Mouse (Mus musculus): ENCODE results near the gene Pcgf3. TPM values are rescaled to one million over a fixed set of nuclear protein-coding genes. Genes with fewer than 3 reads are reported as not detected.

Pcgf3 gene
- polyA plus RNA-seq, 1 experiment from 2014 or later: 17.7 TPM

DNA sequence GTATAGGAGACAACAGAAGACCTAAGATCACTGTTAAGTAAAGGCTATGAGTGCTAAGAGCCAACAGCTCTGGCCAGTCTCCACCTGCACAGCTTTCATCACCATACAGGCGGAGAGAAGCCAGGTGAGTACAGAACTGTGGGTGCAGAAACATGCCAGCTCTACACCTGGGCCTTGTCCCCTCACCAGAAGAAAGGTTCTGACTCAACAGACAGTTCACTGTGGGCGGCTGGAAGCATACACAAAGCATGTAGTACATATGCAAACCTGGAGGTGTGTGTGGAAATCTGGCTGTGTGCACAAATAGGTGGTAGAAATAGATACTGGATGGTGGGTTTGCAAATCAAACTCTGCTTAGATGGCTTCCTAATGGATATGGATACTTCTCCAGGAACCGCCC is 61.6 kb downstream of the Pcgf3 start:
- Histone ChIP-seq H3K36me3 (no peaks in the 10 kb centered on the region), H3K4me3 (replicated peaks) (no peak overlapping the region), H3K9ac (no peak overlapping the region), H3K27ac (no peak overlapping the region), H3K4me1 (no peaks in the 10 kb centered on the region), H3K9me3 (no peaks in the 10 kb centered on the region), H3K27me3 (replicated peaks) (no peaks in the 10 kb centered on the region), H3K4me2 (no peak overlapping the region)
- no peak for ATAC-seq (ENCODE audit: insufficient read depth, low FRiP score, low read depth)
- 89% methylated on average over 3 of the region's 3 CpGs for WGBS

DNA sequence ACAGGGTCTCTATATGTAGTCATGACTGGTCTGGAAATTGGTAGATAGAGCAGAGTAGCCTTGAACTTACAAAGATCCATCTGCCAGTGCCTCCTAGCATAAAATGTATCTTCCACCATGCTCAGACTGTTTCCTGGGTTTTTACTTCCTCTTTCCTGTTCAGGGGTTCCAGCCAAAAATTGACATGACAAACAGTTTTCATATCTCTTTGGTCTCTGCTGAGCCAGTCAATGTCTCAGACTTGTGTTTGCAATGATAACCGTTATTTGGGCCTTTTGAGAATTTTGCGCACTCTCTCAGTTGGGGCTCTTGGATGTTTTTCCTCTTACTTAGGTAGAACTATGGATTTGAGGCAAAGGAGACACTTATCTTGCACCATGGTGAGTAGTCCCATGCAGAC is 73.2 kb downstream of the Pcgf3 start:
- no peak for ATAC-seq (ENCODE audit: insufficient read depth, low FRiP score, low read depth)
- Histone ChIP-seq H3K27me3 (replicated peaks) (no peaks in the 10 kb centered on the region), H3K36me3 (no peaks in the 10 kb centered on the region), H3K27ac (no peak overlapping the region), H3K4me1 (no peaks in the 10 kb centered on the region), H3K4me2 (no peak overlapping the region), H3K4me3 (replicated peaks) (no peak overlapping the region), H3K9me3 (0 out of 2 replicates have a peak, but pooled peaks cover 5% of the 10 kb centered on the region), H3K9ac (no peak overlapping the region)
- 92% methylated on average over 2 of the region's 2 CpGs for WGBS

DNA sequence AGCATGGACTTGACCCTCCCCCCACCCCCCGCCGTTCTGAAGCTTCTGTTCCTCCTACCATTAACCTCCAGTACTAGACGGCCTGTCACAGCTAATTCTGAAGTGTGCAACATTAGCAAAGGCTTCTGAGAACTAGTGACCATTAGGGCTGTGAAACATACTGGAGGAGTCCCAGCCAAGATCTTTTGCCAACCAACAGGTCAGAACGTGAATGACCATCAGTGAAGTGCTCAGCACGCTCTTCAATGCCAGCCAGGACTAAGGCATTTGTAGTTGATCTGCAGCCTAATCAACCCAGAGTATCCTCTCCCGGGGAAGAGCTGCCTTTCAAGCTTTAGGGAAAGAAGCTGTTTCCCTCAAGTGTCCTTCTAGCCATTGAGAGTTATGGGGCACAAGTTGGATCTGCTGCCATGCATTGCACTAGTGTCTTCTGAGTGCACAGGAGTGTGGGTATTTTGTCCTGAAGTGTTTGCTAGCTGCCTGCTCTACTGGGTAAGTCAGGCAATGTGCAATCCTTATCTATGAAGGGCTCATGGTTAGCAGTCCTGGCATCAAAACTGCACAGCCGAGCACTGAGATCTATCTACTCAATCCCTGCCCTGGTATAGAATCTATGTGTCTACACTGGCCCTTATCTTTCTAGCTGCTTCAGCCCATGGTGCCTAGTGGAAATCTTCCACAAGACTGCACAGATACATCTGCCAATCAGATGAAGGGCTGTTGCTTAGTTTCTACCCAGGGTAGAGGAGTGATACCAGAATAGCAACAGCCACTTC is 82.7 kb downstream of the Pcgf3 start:
- Histone ChIP-seq H3K27ac (no peak overlapping the region), H3K9ac (no peak overlapping the region), H3K9me3 (no peaks in the 10 kb centered on the region), H3K4me3 (replicated peaks) (no peak overlapping the region), H3K4me2 (no peak overlapping the region), H3K36me3 (no peaks in the 10 kb centered on the region), H3K27me3 (replicated peaks) (peaks cover 2% of the 10 kb centered on the region; the same call in 1 of the 2 replicates), H3K4me1 (no peaks in the 10 kb centered on the region)
- ATAC-seq (ENCODE audit: insufficient read depth, low FRiP score, low read depth): no peak
- WGBS: 59% methylated on average over 7 of the region's 7 CpGs

DNA sequence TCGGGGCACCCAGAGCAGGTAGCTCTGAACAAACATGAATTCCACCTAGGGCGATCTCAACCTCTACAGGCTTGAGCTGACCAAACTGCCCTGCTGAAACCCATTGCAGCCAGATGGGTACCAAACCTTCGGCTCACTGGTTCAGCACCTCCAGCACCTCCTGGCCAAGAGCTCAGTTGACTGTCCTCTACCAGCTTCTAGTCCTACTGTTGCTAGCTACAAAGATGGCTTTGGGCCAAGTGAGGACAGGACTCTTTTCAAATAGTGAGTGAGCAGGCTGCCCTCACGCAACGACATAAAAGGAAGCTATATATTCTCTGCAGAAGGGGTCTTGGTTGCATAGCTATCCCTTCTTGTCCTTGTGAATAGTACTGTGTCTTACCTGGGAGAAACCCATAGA is 86.6 kb downstream of the Pcgf3 start:
- Histone ChIP-seq H3K9me3 (no peaks in the 10 kb centered on the region), H3K4me3 (replicated peaks) (no peak overlapping the region), H3K9ac (no peak overlapping the region), H3K36me3 (no peaks in the 10 kb centered on the region), H3K27me3 (replicated peaks) (peaks cover 30% of the 10 kb centered on the region), H3K4me1 (peaks cover 9% of the 10 kb centered on the region), H3K4me2 (no peak overlapping the region), H3K27ac (no peak overlapping the region)
- ATAC-seq (ENCODE audit: insufficient read depth, low FRiP score, low read depth): no peak
- WGBS: 87% methylated on average over 5 of the region's 5 CpGs

DNA sequence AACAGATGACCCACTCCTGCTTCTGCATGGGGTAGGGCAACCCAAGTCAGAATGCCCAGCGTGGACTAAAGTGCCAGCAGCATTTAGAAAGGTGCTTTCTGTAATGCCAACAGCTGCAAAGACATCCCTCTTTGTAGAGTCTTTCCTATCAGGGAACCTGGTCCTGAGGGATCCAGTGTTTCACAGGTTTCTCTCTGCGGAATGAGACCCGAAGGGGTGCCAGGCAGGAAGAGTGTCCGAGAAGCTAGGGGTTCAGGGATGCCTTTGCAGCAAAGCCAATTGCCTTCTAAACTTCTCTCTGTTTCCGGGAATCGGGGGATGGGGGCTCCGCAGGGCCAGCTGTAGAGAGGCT is 88.1 kb downstream of the Pcgf3 start:
- Histone ChIP-seq H3K27me3 (replicated peaks) (peaks cover 32% of the 10 kb centered on the region), H3K4me2 (peak overlapping the region; percentile 64), H3K9ac (no peak overlapping the region), H3K4me3 (replicated peaks) (peak overlapping the region; percentile 28), H3K9me3 (no peaks in the 10 kb centered on the region), H3K27ac (no peak overlapping the region), H3K36me3 (no peaks in the 10 kb centered on the region), H3K4me1 (peaks cover 9% of the 10 kb centered on the region)
- no peak for ATAC-seq (ENCODE audit: insufficient read depth, low FRiP score, low read depth)
- WGBS: 14% methylated on average over 7 of the region's 7 CpGs

DNA sequence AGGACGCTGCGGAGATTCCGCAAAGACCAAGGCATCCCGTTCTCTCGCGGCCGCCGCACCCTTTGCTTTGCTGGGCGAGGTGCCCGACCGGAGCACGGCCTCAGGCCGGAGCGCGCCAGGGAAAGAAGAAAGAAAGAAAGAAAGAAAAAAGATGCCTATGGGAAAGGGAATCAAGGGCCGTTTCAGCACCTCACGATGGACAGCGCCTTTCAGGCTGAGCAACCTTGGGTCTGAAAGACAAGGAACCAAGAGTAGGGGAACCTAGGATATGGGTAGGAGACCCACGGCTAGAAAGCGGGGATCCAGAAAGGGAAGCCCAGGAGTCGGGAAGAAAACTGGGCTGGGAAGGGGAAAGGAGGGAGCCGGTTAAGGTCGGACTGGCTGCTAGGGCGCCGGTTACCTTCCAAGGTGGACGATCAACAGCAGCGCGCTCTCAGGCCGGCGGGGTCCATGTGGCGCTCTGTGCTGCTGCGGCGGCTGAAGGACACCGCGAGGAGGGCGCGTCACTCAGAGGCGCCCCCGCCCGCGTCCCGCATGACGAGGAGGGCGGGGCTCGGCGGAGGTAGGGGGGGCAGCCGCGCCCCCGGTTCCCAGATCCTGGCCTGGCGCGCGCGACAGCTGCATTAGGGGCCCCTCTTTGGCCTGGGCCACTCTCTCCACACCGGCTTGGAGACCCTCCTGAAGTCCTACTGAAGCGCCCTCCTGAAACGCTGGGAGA is 88.6 kb downstream of the Pcgf3 start, which contains the start of gene Cplx1:
Gene Cplx1 (minus strand): TSS at position 536 of the 718 bp plus-strand sequence.
- peak; percentile 77 for ATAC-seq (ENCODE audit: insufficient read depth, low FRiP score, low read depth)
- peak within 1 kb of the TSS; percentile 28 for H3K4me3 ChIP-seq (replicated peaks)
- no peak within 1 kb of the TSS for H3K27ac ChIP-seq
- H3K9ac ChIP-seq: no peak within 1 kb of the TSS
- WGBS: 0% methylated on average over 56 of the region's 56 CpGs
- H3K9me3 ChIP-seq: no peaks in the 10 kb centered on the region
- H3K4me1 ChIP-seq: peaks cover 9% of the 10 kb centered on the region
- H3K36me3 ChIP-seq: no peaks in the 10 kb centered on the region
- peaks cover 32% of the 10 kb centered on the region for H3K27me3 ChIP-seq (replicated peaks)
- peak within 1 kb of the TSS; percentile 64 for H3K4me2 ChIP-seq

DNA sequence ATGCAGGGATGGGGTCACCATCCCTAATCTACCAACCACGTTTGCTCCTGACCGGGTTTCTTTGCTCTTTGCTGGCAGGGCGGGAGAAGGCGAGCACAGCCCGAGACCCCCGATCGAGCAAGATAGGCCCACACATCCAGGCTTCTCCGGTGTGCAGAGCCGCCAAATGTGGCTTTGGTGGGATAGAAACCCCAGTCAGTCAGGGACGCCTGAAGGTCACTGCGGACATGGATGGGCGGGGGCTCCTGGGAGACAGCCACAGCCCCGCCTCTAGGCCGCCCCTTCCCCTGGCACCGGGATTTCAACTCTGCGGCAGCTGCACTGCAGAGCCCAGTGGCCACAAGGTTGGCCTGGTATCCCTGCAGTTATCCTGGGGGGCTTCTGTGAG is 89.2 kb downstream of the Pcgf3 start:
- peak; percentile 47 for ATAC-seq (ENCODE audit: insufficient read depth, low FRiP score, low read depth)
- under 1% methylated on average over 16 of the region's 16 CpGs for WGBS

DNA sequence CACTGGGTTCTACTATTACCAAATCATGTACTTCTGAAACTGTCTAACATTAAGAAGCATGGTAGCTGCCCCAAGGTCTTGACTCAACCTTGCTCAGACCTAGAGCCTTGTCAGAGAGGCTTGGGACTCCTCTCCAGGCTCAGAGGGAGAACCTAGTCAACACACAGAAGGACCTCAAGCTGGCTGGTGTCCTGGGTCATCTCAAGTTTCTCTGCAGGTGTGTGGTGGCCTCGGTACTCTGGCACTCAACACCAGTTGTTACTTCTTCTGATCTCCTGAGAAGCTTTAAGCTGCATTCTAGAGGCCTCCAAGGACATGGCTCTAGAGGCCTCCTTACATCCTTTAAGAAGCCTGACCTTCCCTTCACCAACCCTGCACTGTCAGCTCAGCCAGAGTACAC is 93.0 kb downstream of the Pcgf3 start:
- no peak for ATAC-seq (ENCODE audit: insufficient read depth, low FRiP score, low read depth)
- Histone ChIP-seq H3K4me2 (no peak overlapping the region), H3K36me3 (no peaks in the 10 kb centered on the region), H3K4me3 (replicated peaks) (no peak overlapping the region), H3K4me1 (peaks cover 9% of the 10 kb centered on the region), H3K9ac (no peak overlapping the region), H3K27me3 (replicated peaks) (peaks cover 26% of the 10 kb centered on the region), H3K9me3 (no peaks in the 10 kb centered on the region), H3K27ac (no peak overlapping the region)
- 65% methylated on average over 1 of the region's 1 CpGs for WGBS

More for the DNA sequence above, 89.2 kb downstream of the Pcgf3 start:
- peak overlapping the region; percentile 64 for H3K4me2 ChIP-seq
- no peak overlapping the region for H3K9ac ChIP-seq
- H3K36me3 ChIP-seq: no peaks in the 10 kb centered on the region
- H3K4me3 ChIP-seq (replicated peaks): peak overlapping the region; percentile 28
- H3K9me3 ChIP-seq: no peaks in the 10 kb centered on the region
- peaks cover 9% of the 10 kb centered on the region for H3K4me1 ChIP-seq
- peaks cover 32% of the 10 kb centered on the region for H3K27me3 ChIP-seq (replicated peaks)
- H3K27ac ChIP-seq: no peak overlapping the region

Other genes starting within 250 kb of the Pcgf3 start
- gene Dr1, start 192.3 kb upstream of the Pcgf3 start, polyA plus RNA-seq (2015; fragmentation: Nextera tagmentation; extraction: Ambion mirVana): 39.7 and 41.1 TPM in 2 replicates
- 6.5 and 6.7 TPM in 2 replicates for gene Pigg, start 148.6 kb upstream of the Pcgf3 start, polyA plus RNA-seq (2015; fragmentation: Nextera tagmentation; extraction: Ambion mirVana)
- 0.06 and 0.09 TPM in 2 replicates for gene Gm42517, start 93.3 kb upstream of the Pcgf3 start, polyA plus RNA-seq (2015; fragmentation: Nextera tagmentation; extraction: Ambion mirVana)
- gene Pde6b, start 72.8 kb upstream of the Pcgf3 start, polyA plus RNA-seq (2015; fragmentation: Nextera tagmentation; extraction: Ambion mirVana): 0.18 and 0.39 TPM in 2 replicates
- gene Atp5k, start 26.8 kb upstream of the Pcgf3 start, polyA plus RNA-seq (2015; fragmentation: Nextera tagmentation; extraction: Ambion mirVana): 401 and 426 TPM in 2 replicates
- 0.52 and 0.69 TPM in 2 replicates for gene Mfsd7a, start 12.3 kb upstream of the Pcgf3 start, polyA plus RNA-seq (2015; fragmentation: Nextera tagmentation; extraction: Ambion mirVana)
- gene Cplx1, start 88.8 kb downstream of the Pcgf3 start, polyA plus RNA-seq (2015; fragmentation: Nextera tagmentation; extraction: Ambion mirVana): 2.6 and 3.0 TPM in 2 replicates
- 48.8 and 59.5 TPM in 2 replicates for gene Gak, start 168.5 kb downstream of the Pcgf3 start, polyA plus RNA-seq (2015; fragmentation: Nextera tagmentation; extraction: Ambion mirVana)
- gene Tmem175, start 168.5 kb downstream of the Pcgf3 start, polyA plus RNA-seq (2015; fragmentation: Nextera tagmentation; extraction: Ambion mirVana): 23.9 and 26.5 TPM in 2 replicates
- gene Idua, start 199.1 kb downstream of the Pcgf3 start, polyA plus RNA-seq (2015; fragmentation: Nextera tagmentation; extraction: Ambion mirVana): 13.4 and 13.9 TPM in 2 replicates
- 10.6 and 11.0 TPM in 2 replicates for gene Dgkq, start 208.4 kb downstream of the Pcgf3 start, polyA plus RNA-seq (2015; fragmentation: Nextera tagmentation; extraction: Ambion mirVana)
- gene Slc26a1, start 214.3 kb downstream of the Pcgf3 start, polyA plus RNA-seq (2015; fragmentation: Nextera tagmentation; extraction: Ambion mirVana): 2.3 and 2.6 TPM in 2 replicates
- gene Fgfrl1, start 231.2 kb downstream of the Pcgf3 start, polyA plus RNA-seq (2015; fragmentation: Nextera tagmentation; extraction: Ambion mirVana): 25.9 and 26.4 TPM in 2 replicates